Mouse (Mus musculus) forebrain, embryonic 14.5 days (tissue): ENCODE measurements at regions not wholly inside any gene's neighbourhood (a gene's known extent, or its start where the extent isn't known, plus 50 kb on each side); places are given as distances from the start of the nearest gene placed in this dataset.

Experiments used
- ATAC-seq: fragments of 200-750 bp; cut with Nextera tagmentation; 2 replicates; pipeline ENCODE4 v1.8.0; 2017; ENCODE audit warnings: mild to moderate bottlenecking, moderate library complexity
- DNase-seq: peaks from one replicate; pipeline ENCODE4 v3.0.0-alpha.2; 2015; ENCODE audit warnings: low spot score
- H3K27ac ChIP-seq: fragments of 300-500 bp; sonication (generic); 2 replicates; pipeline ENCODE4 v1.5.1; 2014; ENCODE audit warnings: low read depth, mild to moderate bottlenecking, control low read depth, low read length, moderate library complexity
- H3K27me3 ChIP-seq: fragments of 300-500 bp; sonication (generic); replicated peaks from 2 replicates; pipeline ENCODE4 v1.6.1; 2014; ENCODE audit warnings: low read length, control low read depth, mixed read lengths; ENCODE audit not compliant: control insufficient read depth, insufficient read depth
- H3K36me3 ChIP-seq: fragments of 300-500 bp; sonication (generic); 2 replicates; pipeline ENCODE4 v1.6.1; 2014; ENCODE audit warnings: low read length, control low read depth; ENCODE audit not compliant: control insufficient read depth, insufficient read depth
- H3K4me1 ChIP-seq: fragments of 300-500 bp; sonication (generic); 2 replicates; pipeline ENCODE4 v1.6.1; 2014; ENCODE audit warnings: antibody characterized with exemption, low read length, control low read depth; ENCODE audit not compliant: control insufficient read depth, insufficient read depth
- H3K4me2 ChIP-seq: fragments of 300-500 bp; sonication (generic); 2 replicates; pipeline ENCODE4 v1.6.1; 2014; ENCODE audit warnings: mild to moderate bottlenecking, control low read depth, low read length
- H3K4me3 ChIP-seq: fragments of 300-500 bp; sonication (generic); 2 replicates; pipeline ENCODE4 v1.5.1; 2014; ENCODE audit warnings: low read depth, low read length, control low read depth
- H3K9ac ChIP-seq: fragments of 300-500 bp; sonication (generic); 2 replicates; pipeline ENCODE4 v1.6.1; 2014; ENCODE audit warnings: mild to moderate bottlenecking, low read length, control low read depth, moderate library complexity
- H3K9me3 ChIP-seq: fragments of 300-500 bp; sonication (generic); replicated peaks from 2 replicates; pipeline ENCODE4 v1.6.1; 2016; ENCODE audit warnings: low read length, control low read depth, mixed read lengths; ENCODE audit not compliant: control insufficient read depth
- WGBS: fragments of 180-500 bp; shearing (Covaris S2); extraction: QIAGEN DNeasy Blood & Tissue Kit; methylation state at CpG from one replicate; pipeline ENCODE4 v1.1.7; 2014; 5-methylcytosine and 5-hydroxymethylcytosine counted together

DNA sequence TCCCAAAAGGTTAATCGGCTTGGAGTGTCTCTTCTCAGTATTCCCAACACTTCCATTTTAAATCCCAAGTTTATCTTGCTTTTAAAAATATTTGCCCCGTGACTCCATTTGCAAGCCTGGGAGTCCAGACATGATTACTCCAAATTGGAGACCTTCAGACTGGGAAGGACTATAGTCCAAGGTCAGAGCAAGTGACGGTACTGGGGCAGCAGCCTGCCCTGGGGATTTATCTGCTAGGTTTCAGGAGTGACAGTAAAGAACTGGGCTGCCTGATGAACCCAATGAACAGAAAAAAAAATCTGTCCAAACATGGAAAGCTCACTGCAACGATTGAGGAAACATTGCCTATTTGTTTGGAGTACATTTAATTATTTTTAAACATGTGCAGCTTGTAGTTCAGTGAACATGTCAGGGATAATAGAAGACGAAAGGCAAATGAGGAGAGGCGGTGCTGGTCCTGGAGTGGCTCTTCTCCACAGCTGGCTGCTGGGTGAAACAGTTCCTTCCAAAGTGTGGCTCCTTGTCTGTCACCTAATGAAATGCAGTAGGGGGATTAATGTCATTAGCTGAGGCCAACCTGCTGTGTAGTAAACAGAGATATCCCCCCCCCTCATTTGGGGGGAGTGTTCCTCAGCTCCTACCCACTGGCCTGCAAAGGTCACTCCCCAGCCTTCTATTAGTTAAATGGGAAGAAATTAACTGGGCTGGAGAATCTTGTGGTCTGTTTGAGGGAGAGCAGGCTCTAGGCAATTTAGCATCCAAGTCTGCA, 514.5 kb upstream of the Mpdz start:
- no peak overlapping the region for H3K4me3 ChIP-seq
- ATAC-seq (no peak), DNase-seq (peak; percentile 49)
- no peak overlapping the region for H3K4me2 ChIP-seq
- H3K27ac ChIP-seq, result no peak overlapping the region
- 26% methylated on average over 6 of the region's 6 CpGs for WGBS
- 0 out of 2 replicates have a peak, but pooled peaks cover 5% of the 10 kb centered on the region for H3K4me1 ChIP-seq
- no peaks in the 10 kb centered on the region for H3K9me3 ChIP-seq
- H3K9ac ChIP-seq, result no peak overlapping the region
- no peaks in the 10 kb centered on the region for H3K36me3 ChIP-seq
- no peaks in the 10 kb centered on the region for H3K27me3 ChIP-seq

- no peak overlapping the region for H3K4me3 ChIP-seq
- no peaks in the 10 kb centered on the region for H3K4me1 ChIP-seq
- no peaks in the 10 kb centered on the region for H3K27me3 ChIP-seq
- H3K9ac ChIP-seq, result no peak overlapping the region
- no peaks in the 10 kb centered on the region for H3K36me3 ChIP-seq
- ATAC-seq (no peak), DNase-seq (no peak)
- WGBS, result 72% methylated on average over 4 of the region's 4 CpGs
- H3K4me2 ChIP-seq, result no peak overlapping the region
- H3K9me3 ChIP-seq, result no peaks in the 10 kb centered on the region
- no peak overlapping the region for H3K27ac ChIP-seq
Measured at GRCm38 (mm10) chr4:81953023-81953422, 510.4 kb upstream of the Mpdz start.

DNA sequence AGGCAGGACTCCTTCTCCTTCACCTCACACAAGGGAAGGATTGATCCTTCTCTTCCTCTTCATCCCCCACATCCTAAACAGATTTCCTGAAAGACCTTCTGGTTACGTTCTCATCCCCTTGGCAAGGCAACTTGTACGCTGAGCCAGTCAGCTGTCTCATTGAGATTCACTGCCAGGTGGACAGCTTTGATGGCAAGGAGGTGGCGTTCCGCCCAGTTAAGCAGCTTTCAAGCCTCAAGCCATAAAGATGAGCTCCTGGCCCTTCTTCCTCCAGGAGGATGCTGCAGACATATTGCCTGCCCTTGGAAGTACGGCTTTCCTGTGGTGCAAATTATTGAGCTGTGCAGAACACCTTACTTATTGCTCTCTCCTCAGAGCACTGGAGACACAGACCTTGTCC, 494.8 kb upstream of the Mpdz start:
- DNase-seq (peak; percentile 84), ATAC-seq (peak; percentile 83; the same call in 1 of the 2 replicates)
- no peaks in the 10 kb centered on the region for H3K27me3 ChIP-seq
- WGBS, result 59% methylated on average over 5 of the region's 5 CpGs
- H3K9ac ChIP-seq, result no peak overlapping the region
- no peak overlapping the region for H3K4me2 ChIP-seq
- H3K4me1 ChIP-seq, result no peaks in the 10 kb centered on the region
- H3K4me3 ChIP-seq, result no peak overlapping the region
- H3K9me3 ChIP-seq, result no peaks in the 10 kb centered on the region
- H3K36me3 ChIP-seq, result no peaks in the 10 kb centered on the region
- H3K27ac ChIP-seq, result peak overlapping the region; percentile 73

- Histone ChIP-seq H3K4me3 (no peak overlapping the region), H3K27ac (no peak overlapping the region), H3K27me3 (no peaks in the 10 kb centered on the region), H3K36me3 (no peaks in the 10 kb centered on the region), H3K4me1 (peaks cover 12% of the 10 kb centered on the region; the same call in 1 of the 2 replicates), H3K9me3 (no peaks in the 10 kb centered on the region), H3K9ac (no peak overlapping the region), H3K4me2 (no peak overlapping the region)
- DNase-seq, result peak; percentile 45
- ATAC-seq, result no peak
- 63% methylated on average over 1 of the region's 1 CpGs for WGBS
Measured at GRCm38 (mm10) chr4:81930956-81931355, 488.3 kb upstream of the Mpdz start.

GRCm38 (mm10) chr4:81928581-81929244, 486.1 kb upstream of the Mpdz start:
- Histone ChIP-seq H3K36me3 (no peaks in the 10 kb centered on the region), H3K4me3 (no peak overlapping the region), H3K4me1 (peaks cover 13% of the 10 kb centered on the region; the same call in 1 of the 2 replicates), H3K4me2 (no peak overlapping the region), H3K27ac (no peak overlapping the region), H3K9ac (no peak overlapping the region), H3K9me3 (no peaks in the 10 kb centered on the region), H3K27me3 (no peaks in the 10 kb centered on the region)
- ATAC-seq (no peak), DNase-seq (no peak)
- 44% methylated on average over 9 of the region's 9 CpGs for WGBS

DNA sequence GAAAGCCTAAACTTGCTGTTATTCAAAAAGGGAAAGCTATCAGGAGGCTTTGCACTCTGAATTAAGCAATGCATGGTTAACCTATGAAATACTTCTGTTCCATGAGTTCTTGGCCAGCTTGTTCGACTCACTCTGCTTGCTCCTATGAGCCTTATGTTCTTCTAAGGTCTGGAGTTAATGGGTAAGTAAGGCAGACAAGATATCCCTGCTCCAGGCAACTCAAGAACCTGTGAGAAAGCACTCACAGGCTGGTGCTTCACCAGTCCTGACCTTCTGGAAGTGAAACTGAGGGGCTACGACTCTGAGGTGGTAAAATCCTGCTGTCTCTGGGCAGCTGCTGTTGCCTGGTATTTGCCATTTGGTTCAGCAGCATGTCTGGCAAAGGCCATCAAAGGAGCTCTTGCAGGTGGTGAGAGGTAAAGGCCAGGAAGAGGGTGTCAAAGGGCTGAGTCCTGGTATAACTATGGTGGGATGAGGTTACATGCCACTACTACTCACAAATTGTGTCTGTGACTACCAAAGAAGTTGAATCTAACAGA, 484.6 kb upstream of the Mpdz start:
- ATAC-seq (no peak), DNase-seq (no peak)
- Histone ChIP-seq H3K36me3 (no peaks in the 10 kb centered on the region), H3K27me3 (no peaks in the 10 kb centered on the region), H3K9me3 (no peaks in the 10 kb centered on the region), H3K4me2 (no peak overlapping the region), H3K27ac (no peak overlapping the region), H3K9ac (no peak overlapping the region), H3K4me1 (peaks cover 13% of the 10 kb centered on the region; the same call in 1 of the 2 replicates), H3K4me3 (no peak overlapping the region)
- 75% methylated on average over 2 of the region's 2 CpGs for WGBS

- DNase-seq (no peak), ATAC-seq (0 out of 2 replicates have a peak, but pooled peaks have one; percentile 40)
- no peaks in the 10 kb centered on the region for H3K36me3 ChIP-seq
- H3K4me2 ChIP-seq, result no peak overlapping the region
- peaks cover 13% of the 10 kb centered on the region; the same call in 1 of the 2 replicates for H3K4me1 ChIP-seq
- no peaks in the 10 kb centered on the region for H3K27me3 ChIP-seq
- H3K4me3 ChIP-seq, result no peak overlapping the region
- peak overlapping the region; percentile 1; the same call in 1 of the 2 replicates for H3K27ac ChIP-seq
- H3K9me3 ChIP-seq, result no peaks in the 10 kb centered on the region
- H3K9ac ChIP-seq, result no peak overlapping the region
- 42% methylated on average over 6 of the region's 6 CpGs for WGBS
Measured at GRCm38 (mm10) chr4:81926662-81927141, 484.1 kb upstream of the Mpdz start.

GRCm38 (mm10) chr4:81925611-81926010, 483.0 kb upstream of the Mpdz start:
- Histone ChIP-seq H3K4me2 (no peak overlapping the region), H3K4me3 (no peak overlapping the region), H3K9ac (no peak overlapping the region), H3K27ac (peak overlapping the region; percentile 55; the same call in 1 of the 2 replicates), H3K36me3 (no peaks in the 10 kb centered on the region), H3K9me3 (no peaks in the 10 kb centered on the region), H3K4me1 (peaks cover 13% of the 10 kb centered on the region; the same call in 1 of the 2 replicates), H3K27me3 (no peaks in the 10 kb centered on the region)
- DNase-seq (peak; percentile 57), ATAC-seq (peak; percentile 55; the same call in 1 of the 2 replicates)
- 71% methylated on average over 2 of the region's 2 CpGs for WGBS
